Mouse (Mus musculus) ES-E14 (cell line): ENCODE results near the gene Pradc1.

Experiments used
- HCFC1 ChIP-seq: IDR thresholded peaks from 2 replicates; pipeline ENCODE4 v1.6.1; 2012; ENCODE audit warnings: low read length, inconsistent platforms, borderline replicate concordance; ENCODE audit not compliant: insufficient read depth
- ZC3H11A ChIP-seq: IDR thresholded peaks from 2 replicates; pipeline ENCODE4 v1.6.1; 2012; ENCODE audit warnings: low read depth, mild to moderate bottlenecking, inconsistent platforms, low read length, borderline replicate concordance

DNA sequence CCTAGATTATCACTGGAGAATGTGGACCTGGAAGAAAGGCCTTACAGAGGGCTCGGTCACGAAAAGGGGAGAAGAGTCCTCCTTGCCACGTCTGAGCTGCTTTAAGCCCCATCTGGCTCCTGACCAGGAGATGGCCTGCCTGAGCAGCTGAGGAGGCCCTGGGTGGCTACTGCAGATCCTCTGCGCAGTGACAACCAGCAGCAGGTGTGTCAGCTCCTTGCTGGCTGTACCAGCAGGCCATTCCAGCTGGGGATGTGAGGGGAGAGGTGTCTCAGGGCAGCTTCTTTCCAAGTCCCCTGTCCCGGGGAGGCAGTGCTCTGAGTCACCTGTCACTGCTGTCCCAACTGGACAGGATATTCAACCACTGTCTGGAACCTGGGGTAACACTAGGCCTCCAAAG is 20.8 kb upstream of the Pradc1 start:
- no peak for TF ChIP-seq HCFC1
- TF ChIP-seq ZC3H11A = no peak
